Mouse (Mus musculus) midbrain, embryonic 16.5 days (tissue): Measurements from ENCODE around the gene Trat1. TPM values are rescaled to one million over a fixed set of nuclear protein-coding genes. Genes with fewer than 3 reads are reported as not detected.

Experiments used
- ATAC-seq: fragments of 200-750 bp; cut with Nextera tagmentation; 2 replicates; pipeline ENCODE4 v1.8.0; 2017; ENCODE audit warnings: moderate TSS enrichment
- H3K27ac ChIP-seq: fragments of 300-500 bp; sonication (generic); 2 replicates; pipeline ENCODE4 v1.5.1; 2014; ENCODE audit warnings: mild to moderate bottlenecking, low read length, mixed read lengths
- H3K27me3 ChIP-seq: fragments of 300-500 bp; sonication (generic); 2 replicates; pipeline ENCODE4 v1.6.1; 2014; ENCODE audit warnings: low read depth, low read length, mixed read lengths; ENCODE audit not compliant: control insufficient read depth, insufficient read depth
- H3K36me3 ChIP-seq: fragments of 300-500 bp; sonication (generic); 2 replicates; pipeline ENCODE4 v1.6.1; 2014; ENCODE audit warnings: mild to moderate bottlenecking, low read length, moderate library complexity, mixed read lengths; ENCODE audit not compliant: control insufficient read depth, insufficient read depth
- H3K4me1 ChIP-seq: fragments of 300-500 bp; sonication (generic); 2 replicates; pipeline ENCODE4 v1.6.1; 2014; ENCODE audit warnings: mild to moderate bottlenecking, low read length, mixed read lengths; ENCODE audit not compliant: control insufficient read depth, insufficient read depth
- H3K4me2 ChIP-seq: fragments of 300-500 bp; sonication (generic); 2 replicates; pipeline ENCODE4 v1.6.1; 2014; ENCODE audit warnings: mild to moderate bottlenecking, low read length, mixed read lengths
- H3K4me3 ChIP-seq: fragments of 300-500 bp; sonication (generic); 2 replicates; pipeline ENCODE4 v1.5.1; 2014; ENCODE audit warnings: low read depth, mild to moderate bottlenecking, low read length, moderate library complexity, mixed read lengths
- H3K9ac ChIP-seq: fragments of 300-500 bp; sonication (generic); 2 replicates; pipeline ENCODE4 v1.6.1; 2014; ENCODE audit warnings: low read depth, low read length, mixed read lengths
- H3K9me3 ChIP-seq: fragments of 300-500 bp; sonication (generic); replicated peaks from 2 replicates; pipeline ENCODE4 v1.6.1; 2014; ENCODE audit warnings: mild to moderate bottlenecking, low read length, mixed read lengths; ENCODE audit not compliant: control insufficient read depth, poor library complexity, severe bottlenecking
- WGBS: fragments of 180-500 bp; shearing (Covaris S2); extraction: QIAGEN DNeasy Blood & Tissue Kit; methylation state at CpG from one replicate; pipeline ENCODE4 v1.1.7; 2014; 5-methylcytosine and 5-hydroxymethylcytosine counted together
- polyA plus RNA-seq: library from polyadenylated mRNA; unstranded; fragments of >200 nt; fragmentation: Nextera tagmentation; extraction: Ambion mirVana; gene quantifications from 2 replicates; pipeline ENCODE4 v1.2.1, GENCODE M21; 2015

Trat1 gene
- polyA plus RNA-seq = not detected in 2 replicates

DNA sequence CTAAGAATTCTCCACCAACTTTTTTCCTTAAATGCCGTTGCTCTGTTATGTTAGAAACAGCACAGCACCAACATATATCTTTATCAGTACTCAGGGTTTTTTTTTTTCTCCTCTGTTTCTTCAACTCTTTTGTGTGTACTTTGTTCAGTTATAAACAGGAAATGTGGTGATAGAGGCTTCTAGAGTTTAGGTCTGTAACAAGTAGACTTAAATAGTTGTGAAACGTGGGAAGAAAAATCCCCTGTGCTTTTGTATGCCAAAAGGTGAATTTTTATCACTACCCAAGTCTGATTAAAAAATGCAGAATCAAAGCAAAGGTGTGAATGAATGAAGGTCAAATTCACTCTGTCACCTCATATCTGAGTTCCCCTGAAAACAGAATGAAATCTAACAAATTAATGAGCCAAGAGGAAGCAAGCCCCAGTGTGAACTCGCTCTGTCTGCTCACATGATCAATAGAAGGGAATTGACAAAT lies at the start of gene Trat1:
Gene Trat1 (minus strand): TSS at position 51 of the 475 bp plus-strand sequence.
- no peaks in the 10 kb centered on the region for H3K4me1 ChIP-seq
- 79% methylated on average over 3 of the region's 3 CpGs for WGBS
- H3K4me2 ChIP-seq = no peak within 1 kb of the TSS
- H3K36me3 ChIP-seq = no peaks in the 10 kb centered on the region
- H3K9me3 ChIP-seq = no peaks in the 10 kb centered on the region
- no peak within 1 kb of the TSS for H3K4me3 ChIP-seq
- no peak for ATAC-seq
- no peak within 1 kb of the TSS for H3K9ac ChIP-seq
- H3K27me3 ChIP-seq = no peaks in the 10 kb centered on the region
- no peak within 1 kb of the TSS for H3K27ac ChIP-seq

DNA sequence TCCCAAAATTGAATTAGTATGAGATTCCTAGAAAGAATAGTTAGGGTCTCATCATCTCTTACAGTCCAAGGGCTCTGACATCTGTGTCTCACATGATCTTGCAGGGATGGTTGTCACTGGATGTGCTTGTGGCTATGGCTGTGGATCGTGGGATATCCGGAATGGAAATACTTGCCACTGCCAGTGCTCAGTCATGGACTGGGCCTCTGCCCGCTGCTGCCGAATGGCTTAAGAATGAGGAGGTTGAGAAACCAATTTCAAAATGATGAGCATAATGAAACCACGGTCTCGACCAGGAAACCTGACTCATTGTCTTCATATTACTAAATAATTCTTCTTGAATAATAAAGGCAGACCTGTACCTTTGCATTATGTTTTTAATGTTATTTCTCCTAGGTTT lies 46.7 kb upstream of the Trat1 start:
- Histone ChIP-seq H3K4me3 (no peak overlapping the region), H3K4me2 (no peak overlapping the region), H3K4me1 (no peaks in the 10 kb centered on the region), H3K9me3 (no peaks in the 10 kb centered on the region), H3K36me3 (no peaks in the 10 kb centered on the region), H3K27ac (no peak overlapping the region), H3K9ac (no peak overlapping the region), H3K27me3 (no peaks in the 10 kb centered on the region)
- no peak for ATAC-seq
- 96% methylated on average over 6 of the region's 6 CpGs for WGBS

DNA sequence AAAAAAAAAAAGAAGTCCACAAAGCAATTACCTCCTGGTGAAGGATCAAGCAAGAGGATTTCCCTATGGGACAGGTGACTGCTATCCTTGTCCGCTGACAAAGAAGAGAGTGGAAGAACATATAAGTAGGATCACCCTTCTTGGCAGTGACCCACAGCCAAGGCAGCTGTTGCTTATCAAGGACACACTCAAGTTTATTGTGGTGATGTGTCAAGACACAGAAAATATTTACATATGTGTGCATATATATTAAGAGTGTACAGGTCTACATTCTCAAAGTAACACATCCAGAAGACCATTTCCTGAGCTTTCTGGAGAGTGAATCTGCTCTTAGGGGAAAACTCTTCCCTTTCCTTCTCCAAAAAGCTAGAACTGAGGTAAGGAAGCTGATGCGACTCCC lies 44.9 kb upstream of the Trat1 start, which contains the start of gene Retnlb:
Gene Retnlb (plus strand): TSS at position 162 of the 400 bp plus-strand sequence.
- no peak within 1 kb of the TSS for H3K9ac ChIP-seq
- no peaks in the 10 kb centered on the region for H3K27me3 ChIP-seq
- WGBS = 96% methylated on average over 2 of the region's 2 CpGs
- no peak within 1 kb of the TSS for H3K4me3 ChIP-seq
- no peaks in the 10 kb centered on the region for H3K36me3 ChIP-seq
- no peak within 1 kb of the TSS for H3K27ac ChIP-seq
- H3K9me3 ChIP-seq = no peaks in the 10 kb centered on the region
- no peak within 1 kb of the TSS for H3K4me2 ChIP-seq
- no peak for ATAC-seq
- H3K4me1 ChIP-seq = no peaks in the 10 kb centered on the region

DNA sequence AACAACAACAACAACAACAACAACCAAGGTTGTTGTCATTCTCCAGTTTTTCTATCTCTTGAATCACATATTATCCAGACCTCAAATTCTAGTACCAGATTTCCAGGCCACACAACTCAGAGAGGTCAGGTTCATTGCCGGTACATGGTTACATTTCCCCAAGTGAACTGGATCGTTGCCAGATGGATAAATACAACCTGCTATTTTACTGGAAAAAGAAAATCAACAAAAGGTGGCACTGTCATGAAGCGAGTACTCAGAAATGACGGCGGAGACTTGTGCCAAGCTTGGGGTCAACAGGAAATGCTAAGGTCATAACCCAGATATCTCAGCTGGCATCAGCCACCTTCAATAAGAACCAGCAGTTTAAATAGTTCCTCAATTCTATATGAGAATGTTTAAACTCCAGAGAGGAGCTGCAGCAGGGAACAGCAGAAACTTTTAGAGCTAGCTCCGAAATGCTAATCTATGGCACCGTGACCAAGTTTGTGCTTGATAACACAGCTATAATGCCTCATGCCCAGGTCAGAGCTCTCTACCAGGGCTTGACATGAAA lies 40.1 kb upstream of the Trat1 start:
- Histone ChIP-seq H3K9ac (no peak overlapping the region), H3K27ac (no peak overlapping the region), H3K4me1 (no peaks in the 10 kb centered on the region), H3K27me3 (no peaks in the 10 kb centered on the region), H3K4me3 (no peak overlapping the region), H3K9me3 (no peaks in the 10 kb centered on the region), H3K36me3 (no peaks in the 10 kb centered on the region), H3K4me2 (no peak overlapping the region)
- WGBS = 92% methylated on average over 7 of the region's 7 CpGs
- ATAC-seq = no peak

DNA sequence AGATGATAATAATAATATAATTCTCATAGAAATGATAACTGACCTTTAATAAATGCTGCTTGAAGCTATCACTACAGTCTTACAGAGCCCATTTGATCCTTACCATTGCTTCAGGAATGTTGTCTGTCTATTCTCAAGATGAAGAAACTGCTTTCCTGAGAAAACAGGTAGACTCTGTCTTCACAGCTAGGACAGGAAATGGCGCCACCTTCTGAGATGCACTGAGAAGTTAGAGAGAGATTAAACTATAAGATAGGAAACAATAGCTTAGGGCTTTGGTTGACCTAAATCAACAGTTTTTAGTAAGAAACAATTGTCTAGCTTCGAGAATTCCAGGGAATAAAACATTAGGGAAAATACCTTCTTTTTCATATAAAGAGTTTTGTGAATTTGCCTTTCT lies 37.6 kb upstream of the Trat1 start:
- Histone ChIP-seq H3K27me3 (no peaks in the 10 kb centered on the region), H3K4me3 (no peak overlapping the region), H3K4me2 (no peak overlapping the region), H3K36me3 (no peaks in the 10 kb centered on the region), H3K9me3 (no peaks in the 10 kb centered on the region), H3K9ac (no peak overlapping the region), H3K4me1 (no peaks in the 10 kb centered on the region), H3K27ac (no peak overlapping the region)
- no peak for ATAC-seq
- WGBS = 55% methylated on average over 2 of the region's 2 CpGs

DNA sequence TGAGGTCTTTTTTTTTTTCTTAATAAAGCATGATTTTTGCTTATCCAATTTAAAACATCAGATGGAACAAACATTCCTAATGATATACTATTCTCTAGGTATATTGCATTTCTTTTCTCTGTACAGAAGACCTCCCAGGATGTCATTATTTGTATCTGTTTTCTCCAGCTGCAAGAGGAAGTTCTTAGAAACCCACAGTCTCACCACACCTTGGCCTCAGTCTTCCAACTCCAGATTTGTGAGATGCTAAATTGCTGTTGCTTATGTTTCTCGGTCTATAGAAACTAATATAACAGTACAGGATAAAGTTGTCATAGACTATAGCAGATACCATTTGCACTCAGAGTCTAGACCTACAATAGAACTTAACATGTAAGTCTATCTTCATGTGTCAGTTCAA lies 34.7 kb upstream of the Trat1 start:
- H3K9ac ChIP-seq = no peak overlapping the region
- H3K27ac ChIP-seq = no peak overlapping the region
- H3K4me1 ChIP-seq = no peaks in the 10 kb centered on the region
- no peaks in the 10 kb centered on the region for H3K36me3 ChIP-seq
- no peaks in the 10 kb centered on the region for H3K27me3 ChIP-seq
- WGBS = 93% methylated on average over 1 of the region's 1 CpGs
- no peak for ATAC-seq
- no peak overlapping the region for H3K4me3 ChIP-seq
- no peak overlapping the region for H3K4me2 ChIP-seq
- H3K9me3 ChIP-seq = no peaks in the 10 kb centered on the region

DNA sequence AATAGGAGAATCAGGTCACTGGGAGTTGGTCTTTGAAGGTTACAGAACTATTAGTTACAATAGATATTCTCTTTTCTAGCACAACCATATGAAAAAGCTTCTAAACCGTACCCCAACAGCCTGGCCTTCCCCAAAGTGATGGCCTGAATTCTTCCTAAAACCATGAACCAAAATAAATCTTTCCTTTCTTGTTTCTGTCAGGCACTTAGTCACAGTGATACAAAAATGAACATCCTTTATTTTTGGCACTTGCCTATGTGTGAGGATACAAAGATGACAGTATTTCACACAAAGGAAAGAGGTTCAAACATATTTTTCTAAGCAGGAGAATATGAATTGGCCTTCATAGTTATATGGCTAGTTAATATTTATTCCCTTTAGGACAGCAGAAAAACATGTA lies 33.6 kb upstream of the Trat1 start:
- ATAC-seq = no peak
- Histone ChIP-seq H3K9me3 (no peaks in the 10 kb centered on the region), H3K36me3 (no peaks in the 10 kb centered on the region), H3K9ac (no peak overlapping the region), H3K27ac (no peak overlapping the region), H3K27me3 (no peaks in the 10 kb centered on the region), H3K4me3 (no peak overlapping the region), H3K4me2 (no peak overlapping the region), H3K4me1 (no peaks in the 10 kb centered on the region)
- 84% methylated on average over 1 of the region's 1 CpGs for WGBS

DNA sequence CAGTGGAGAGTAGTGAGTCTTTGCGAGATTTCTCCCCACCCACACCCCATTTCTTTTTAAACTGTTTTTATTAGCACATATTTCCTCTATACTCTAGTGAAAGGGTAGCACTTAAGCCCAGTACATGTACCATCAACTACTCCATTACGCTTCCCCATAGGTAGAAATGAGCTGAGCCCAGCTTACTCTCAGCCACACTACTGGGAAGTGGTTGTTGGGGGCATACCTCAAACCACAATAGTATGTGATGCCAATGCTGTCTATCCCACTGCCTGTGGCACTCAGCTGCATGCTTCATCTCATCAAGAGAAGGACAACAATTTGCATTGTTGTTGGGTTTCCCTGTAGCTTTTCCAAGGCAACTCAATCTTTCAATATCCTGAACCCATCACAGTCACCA lies 29.1 kb upstream of the Trat1 start:
- Histone ChIP-seq H3K4me2 (no peak overlapping the region), H3K9me3 (no peaks in the 10 kb centered on the region), H3K27ac (no peak overlapping the region), H3K4me3 (no peak overlapping the region), H3K27me3 (no peaks in the 10 kb centered on the region), H3K4me1 (no peaks in the 10 kb centered on the region), H3K36me3 (no peaks in the 10 kb centered on the region), H3K9ac (no peak overlapping the region)
- ATAC-seq = no peak
- 94% methylated on average over 2 of the region's 2 CpGs for WGBS

DNA sequence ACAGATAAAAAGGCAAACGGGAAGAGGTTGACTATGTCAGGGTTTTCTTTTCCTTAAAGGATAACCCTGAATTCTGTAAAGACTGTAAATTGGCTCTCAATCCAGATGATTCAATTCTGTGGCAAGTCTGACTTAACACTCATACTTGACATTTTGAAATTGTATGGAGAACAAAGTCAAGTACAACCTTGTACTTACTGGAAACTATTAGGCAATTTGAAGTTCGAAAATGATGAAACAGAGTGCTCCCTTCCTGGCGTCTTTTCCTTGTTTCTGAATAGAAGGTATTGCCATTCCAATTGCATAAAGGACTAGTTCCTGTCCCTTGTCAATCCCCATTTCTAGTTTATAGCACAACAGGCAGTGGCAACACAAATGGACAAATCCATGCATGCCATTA lies 27.6 kb upstream of the Trat1 start:
- no peak overlapping the region for H3K27ac ChIP-seq
- no peaks in the 10 kb centered on the region for H3K27me3 ChIP-seq
- no peaks in the 10 kb centered on the region for H3K4me1 ChIP-seq
- H3K4me3 ChIP-seq = no peak overlapping the region
- H3K9me3 ChIP-seq = no peaks in the 10 kb centered on the region
- WGBS = 81% methylated on average over 3 of the region's 3 CpGs
- H3K9ac ChIP-seq = no peak overlapping the region
- no peak for ATAC-seq
- no peaks in the 10 kb centered on the region for H3K36me3 ChIP-seq
- H3K4me2 ChIP-seq = no peak overlapping the region
